Mouse (Mus musculus) heart, embryonic 12.5 days (tissue): ENCODE measurements around the gene Gm21762. TPM values are rescaled to one million over a fixed set of nuclear protein-coding genes. Genes with fewer than 3 reads are reported as not detected.
"Not testable (repeated sequence)": the region's sequence is repeated elsewhere in the genome, so short reads cannot be mapped to it uniquely, and the experiment has no call there.

Experiments used
- ATAC-seq: fragments of 200-750 bp; cut with Nextera tagmentation; 2 replicates; pipeline ENCODE4 v1.8.0; 2017; ENCODE audit warnings: moderate TSS enrichment, moderate library complexity; ENCODE audit not compliant: insufficient number of reproducible peaks, low FRiP score
- H3K27ac ChIP-seq: fragments of 300-500 bp; sonication (generic); 2 replicates; pipeline ENCODE4 v1.5.1; 2016; ENCODE audit warnings: mild to moderate bottlenecking, moderate library complexity; ENCODE audit not compliant: poor library complexity, severe bottlenecking
- H3K27me3 ChIP-seq: fragments of 300-500 bp; sonication (generic); replicated peaks from 2 replicates; pipeline ENCODE4 v1.6.1; 2016; ENCODE audit warnings: mild to moderate bottlenecking, moderate library complexity
- H3K36me3 ChIP-seq: fragments of 300-500 bp; sonication (generic); 2 replicates; pipeline ENCODE4 v1.6.1; 2016; ENCODE audit warnings: mild to moderate bottlenecking, moderate library complexity
- H3K4me1 ChIP-seq: fragments of 300-500 bp; sonication (generic); replicated peaks from 2 replicates; pipeline ENCODE4 v1.6.1; 2016; ENCODE audit warnings: mild to moderate bottlenecking
- H3K4me2 ChIP-seq: fragments of 300-500 bp; sonication (generic); 2 replicates; pipeline ENCODE4 v1.6.1; 2016; ENCODE audit warnings: mild to moderate bottlenecking, moderate library complexity
- H3K4me3 ChIP-seq: fragments of 300-500 bp; sonication (generic); 2 replicates; pipeline ENCODE4 v1.5.1; 2016; ENCODE audit warnings: mild to moderate bottlenecking
- H3K9ac ChIP-seq: fragments of 300-500 bp; sonication (generic); 2 replicates; pipeline ENCODE4 v1.6.1; 2016; ENCODE audit warnings: mild to moderate bottlenecking, moderate library complexity
- H3K9me3 ChIP-seq: fragments of 300-500 bp; sonication (generic); replicated peaks from 2 replicates; pipeline ENCODE4 v1.6.1; 2016; ENCODE audit warnings: mild to moderate bottlenecking, moderate library complexity
- WGBS: fragments of 180-500 bp; shearing (Covaris S2); methylation state at CpG from one replicate; pipeline ENCODE4 v1.1.7; 2016; 5-methylcytosine and 5-hydroxymethylcytosine counted together
- polyA plus RNA-seq: library from polyadenylated mRNA; unstranded; fragments of >200 nt; fragmentation: Nextera tagmentation; extraction: Ambion mirVana; gene quantifications from 2 replicates; pipeline ENCODE4 v1.2.1, GENCODE M21; 2016

Gene Gm21762
- polyA plus RNA-seq, 1 experiment from 2014 or later: not detected

DNA sequence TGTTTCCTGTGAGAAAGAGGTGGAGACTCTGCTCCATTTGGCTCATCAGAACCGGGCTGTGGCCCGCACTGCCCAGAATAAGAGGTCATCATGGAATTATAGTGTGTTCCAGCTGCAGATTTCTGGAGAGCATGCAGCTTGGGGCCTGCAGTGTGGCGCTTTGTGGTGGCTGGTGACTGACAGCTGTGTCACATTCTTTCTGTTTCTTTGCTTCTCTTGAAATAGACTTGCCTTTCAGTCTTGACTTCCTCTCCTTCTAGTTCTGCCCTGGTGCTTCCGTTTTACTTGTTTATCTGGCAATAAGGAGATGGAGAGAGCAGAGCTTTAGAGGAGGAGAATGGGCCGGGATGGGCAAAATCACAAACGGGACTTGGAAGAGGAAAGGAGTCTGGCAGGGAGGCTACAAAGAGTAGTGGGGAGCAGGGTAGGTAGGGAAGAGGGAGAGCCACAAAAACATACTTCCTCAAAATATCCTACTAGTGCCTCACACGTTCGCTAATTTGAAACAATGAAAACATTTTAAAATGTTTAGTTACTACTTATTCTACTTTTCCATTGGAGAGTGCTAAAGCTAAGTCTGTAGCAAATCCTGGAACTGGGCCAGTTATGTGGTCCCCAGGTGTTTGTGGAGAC is 19.4 kb downstream of the Gm21762 start:
- H3K4me3 ChIP-seq, H3K27me3 ChIP-seq, H3K36me3 ChIP-seq, H3K9ac ChIP-seq, H3K4me2 ChIP-seq, H3K27ac ChIP-seq, H3K9me3 ChIP-seq, ATAC-seq, H3K4me1 ChIP-seq: not testable (repeated sequence)
- WGBS: 61% methylated on average over 7 of the region's 8 CpGs

DNA sequence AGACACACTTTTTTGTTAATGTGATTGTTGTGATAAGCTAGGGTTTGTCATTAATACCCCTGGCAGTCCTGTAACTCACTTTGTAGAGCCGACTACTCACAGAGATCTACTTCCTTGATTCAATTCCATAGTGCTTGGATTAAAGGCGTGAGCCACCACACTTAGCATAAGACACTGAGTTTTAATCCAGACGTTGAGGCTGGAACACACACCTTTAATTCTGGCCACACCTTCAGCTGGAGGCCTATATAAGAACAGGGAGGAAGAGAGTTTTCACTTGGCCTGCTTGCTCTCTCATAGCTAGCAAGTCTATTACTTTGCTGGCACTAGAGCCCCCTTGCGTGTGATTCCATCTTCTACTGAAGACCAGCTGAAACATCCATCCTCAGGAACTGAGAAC is 43.6 kb downstream of the Gm21762 start, which contains the start of gene Gm21818:
TSS of gene Gm21818 (plus strand) at position 301 of the 400 bp plus-strand sequence.
- H3K4me2 ChIP-seq, H3K9ac ChIP-seq, H3K9me3 ChIP-seq, H3K4me1 ChIP-seq, H3K36me3 ChIP-seq, H3K27ac ChIP-seq, H3K4me3 ChIP-seq, H3K27me3 ChIP-seq, ATAC-seq: not testable (repeated sequence)
- 62% methylated on average over 4 of the region's 4 CpGs for WGBS

DNA sequence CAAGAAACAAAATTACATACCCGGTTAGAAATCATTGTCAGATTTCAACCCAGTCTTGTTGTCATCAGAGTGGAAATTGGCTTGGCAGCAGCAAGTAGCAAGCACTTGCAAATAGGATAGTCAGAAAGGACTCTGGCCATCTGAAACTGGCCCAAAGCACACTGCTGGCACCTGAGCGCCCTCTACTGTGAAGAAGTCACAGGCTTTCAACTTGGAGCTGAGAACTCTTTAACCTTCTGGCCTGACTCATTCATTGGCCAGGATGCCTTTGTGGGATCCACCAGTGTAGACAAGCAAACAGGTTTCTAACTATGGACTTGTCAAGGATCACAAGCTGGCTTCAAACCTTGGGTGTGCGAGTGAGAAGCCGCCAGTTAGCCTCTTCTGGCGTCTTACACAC is 47.4 kb downstream of the Gm21762 start:
- H3K4me1 ChIP-seq, ATAC-seq, H3K4me3 ChIP-seq, H3K27ac ChIP-seq, H3K36me3 ChIP-seq, H3K4me2 ChIP-seq, H3K9me3 ChIP-seq, H3K27me3 ChIP-seq, H3K9ac ChIP-seq: not testable (repeated sequence)
- 48% methylated on average over 5 of the region's 5 CpGs for WGBS

Other genes with a start within 250 kb of the Gm21762 start
- not detected in 2 replicates for gene Gm36079, start 188.9 kb downstream of the Gm21762 start, polyA plus RNA-seq
- gene Gm21188, start 163.8 kb downstream of the Gm21762 start, polyA plus RNA-seq: not detected in 2 replicates
- gene Gm20767, start 75.7 kb downstream of the Gm21762 start, polyA plus RNA-seq: not detected in 2 replicates
- not detected in 2 replicates for gene Gm21818, start 43.5 kb downstream of the Gm21762 start, polyA plus RNA-seq
- not detected in 2 replicates for gene Gm21731, start 23.2 kb upstream of the Gm21762 start, polyA plus RNA-seq
- gene AF067061, start 47.2 kb upstream of the Gm21762 start, polyA plus RNA-seq: not detected in 2 replicates
- gene BC147527, start 84.4 kb upstream of the Gm21762 start, polyA plus RNA-seq: not detected in 2 replicates
- not detected in 2 replicates for gene Tcstv3, start 100.9 kb upstream of the Gm21762 start, polyA plus RNA-seq